Mouse (Mus musculus) embryonic facial prominence, embryonic 15.5 days (tissue): ENCODE data around the gene Eif2a. TPM values are rescaled to one million over a fixed set of nuclear protein-coding genes. Genes with fewer than 3 reads are reported as not detected.

Source experiments
- ATAC-seq: fragments of 200-750 bp; cut with Nextera tagmentation; 2 replicates; pipeline ENCODE4 v1.8.0; 2017; ENCODE audit warnings: low read depth, moderate TSS enrichment; ENCODE audit not compliant: insufficient number of reproducible peaks, low FRiP score, low TSS enrichment
- H3K27ac ChIP-seq: fragments of 300-500 bp; sonication (generic); replicated peaks from 2 replicates; pipeline ENCODE4 v1.5.1; 2015; ENCODE audit warnings: mild to moderate bottlenecking, inconsistent platforms
- H3K27me3 ChIP-seq: fragments of 300-500 bp; sonication (generic); 2 replicates; pipeline ENCODE4 v1.6.1; 2015; ENCODE audit warnings: inconsistent platforms
- H3K36me3 ChIP-seq: fragments of 300-500 bp; sonication (generic); 2 replicates; pipeline ENCODE4 v1.6.1; 2015; ENCODE audit warnings: mild to moderate bottlenecking, inconsistent platforms
- H3K4me1 ChIP-seq: fragments of 300-500 bp; sonication (generic); 2 replicates; pipeline ENCODE4 v1.6.1; 2015; ENCODE audit warnings: inconsistent platforms
- H3K4me2 ChIP-seq: fragments of 300-500 bp; sonication (generic); replicated peaks from 2 replicates; pipeline ENCODE4 v1.6.1; 2015; ENCODE audit warnings: mild to moderate bottlenecking, inconsistent platforms
- H3K4me3 ChIP-seq: fragments of 300-500 bp; sonication (generic); replicated peaks from 2 replicates; pipeline ENCODE4 v1.5.1; 2015; ENCODE audit warnings: mild to moderate bottlenecking, inconsistent platforms
- H3K9ac ChIP-seq: fragments of 300-500 bp; sonication (generic); 2 replicates; pipeline ENCODE4 v1.6.1; 2015; ENCODE audit warnings: inconsistent platforms
- H3K9me3 ChIP-seq: fragments of 300-500 bp; sonication (generic); replicated peaks from 2 replicates; pipeline ENCODE4 v1.6.1; 2016; ENCODE audit warnings: inconsistent platforms
- WGBS: fragments of 180-500 bp; shearing (Covaris S2); methylation state at CpG from one replicate; pipeline ENCODE4 v1.1.7; 2015; 5-methylcytosine and 5-hydroxymethylcytosine counted together
- polyA plus RNA-seq: library from polyadenylated mRNA; unstranded; fragments of >200 nt; fragmentation: Nextera tagmentation; extraction: Ambion mirVana; gene quantifications from 2 replicates; pipeline ENCODE4 v1.2.1, GENCODE M21; 2015

Eif2a gene
- polyA plus RNA-seq, 1 experiment from 2014 or later: 47.9 TPM

- ATAC-seq: no peak
Measured at GRCm38 (mm10) chr3:58521361-58521760, 4.3 kb upstream of the Eif2a start.

GRCm38 (mm10) chr3:58523386-58523785 is 2.2 kb upstream of the Eif2a start:
- no peak overlapping the region for H3K4me2 ChIP-seq
- no peak for ATAC-seq

More at GRCm38 (mm10) chr3:58521361-58521760, 4.3 kb upstream of the Eif2a start:
- H3K9me3 ChIP-seq: no peaks in the 10 kb centered on the region
- H3K4me1 ChIP-seq: peaks cover 3% of the 10 kb centered on the region; the same call in 1 of the 2 replicates
- H3K36me3 ChIP-seq: peaks cover 17% of the 10 kb centered on the region; the same call in 1 of the 2 replicates
- no peak overlapping the region for H3K9ac ChIP-seq
- no peak overlapping the region for H3K27ac ChIP-seq
- no peaks in the 10 kb centered on the region for H3K27me3 ChIP-seq
- no peak overlapping the region for H3K4me3 ChIP-seq
- H3K4me2 ChIP-seq: no peak overlapping the region
- WGBS: 78% methylated on average over 2 of the region's 2 CpGs

GRCm38 (mm10) chr3:58524246-58524645 is 1.4 kb upstream of the Eif2a start:
- Histone ChIP-seq H3K4me2 (peak overlapping the region; percentile 58), H3K9me3 (no peaks in the 10 kb centered on the region), H3K4me3 (peak overlapping the region; percentile 98), H3K9ac (peak overlapping the region; percentile 99; the same call in 1 of the 2 replicates), H3K27me3 (no peaks in the 10 kb centered on the region), H3K36me3 (peaks cover 17% of the 10 kb centered on the region; the same call in 1 of the 2 replicates), H3K27ac (no peak overlapping the region), H3K4me1 (peaks cover 7% of the 10 kb centered on the region; the same call in 1 of the 2 replicates)
- ATAC-seq: no peak
- 36% methylated on average over 4 of the region's 4 CpGs for WGBS

More at GRCm38 (mm10) chr3:58523386-58523785, 2.2 kb upstream of the Eif2a start:
- peaks cover 17% of the 10 kb centered on the region; the same call in 1 of the 2 replicates for H3K36me3 ChIP-seq
- H3K27ac ChIP-seq: no peak overlapping the region
- H3K4me1 ChIP-seq: peaks cover 7% of the 10 kb centered on the region; the same call in 1 of the 2 replicates
- H3K9me3 ChIP-seq: no peaks in the 10 kb centered on the region
- H3K27me3 ChIP-seq: no peaks in the 10 kb centered on the region
- 92% methylated on average over 3 of the region's 3 CpGs for WGBS
- no peak overlapping the region for H3K9ac ChIP-seq
- H3K4me3 ChIP-seq: no peak overlapping the region

GRCm38 (mm10) chr3:58525166-58525565 is 455 bp upstream of the Eif2a start:
- no peaks in the 10 kb centered on the region for H3K27me3 ChIP-seq
- H3K4me1 ChIP-seq: peaks cover 7% of the 10 kb centered on the region; the same call in 1 of the 2 replicates
- peak overlapping the region; percentile 98 for H3K4me3 ChIP-seq
- H3K36me3 ChIP-seq: peaks cover 17% of the 10 kb centered on the region; the same call in 1 of the 2 replicates
- H3K9me3 ChIP-seq: no peaks in the 10 kb centered on the region
- peak overlapping the region; percentile 96 for H3K27ac ChIP-seq
- WGBS: under 1% methylated on average over 40 of the region's 40 CpGs
- H3K9ac ChIP-seq: peak overlapping the region; percentile 99
- peak; percentile 15; the same call in 1 of the 2 replicates for ATAC-seq
- peak overlapping the region; percentile 58 for H3K4me2 ChIP-seq

GRCm38 (mm10) chr3:58526408-58526737 is 752 bp downstream of the Eif2a start:
- no peak for ATAC-seq
- Histone ChIP-seq H3K4me1 (peaks cover 7% of the 10 kb centered on the region; the same call in 1 of the 2 replicates), H3K27ac (peak overlapping the region; percentile 96), H3K36me3 (peaks cover 12% of the 10 kb centered on the region; the same call in 1 of the 2 replicates), H3K27me3 (no peaks in the 10 kb centered on the region), H3K4me2 (peak overlapping the region; percentile 58), H3K4me3 (peak overlapping the region; percentile 98), H3K9ac (peak overlapping the region; percentile 35; the same call in 1 of the 2 replicates), H3K9me3 (no peaks in the 10 kb centered on the region)
- WGBS: 6% methylated on average over 4 of the region's 4 CpGs

GRCm38 (mm10) chr3:58536573-58536972 is 11.0 kb downstream of the Eif2a start:
- no peak overlapping the region for H3K4me2 ChIP-seq
- no peaks in the 10 kb centered on the region for H3K27me3 ChIP-seq
- peaks cover 37% of the 10 kb centered on the region for H3K36me3 ChIP-seq
- ATAC-seq: no peak
- H3K9ac ChIP-seq: no peak overlapping the region
- H3K27ac ChIP-seq: no peak overlapping the region
- 90% methylated on average over 3 of the region's 3 CpGs for WGBS
- H3K4me1 ChIP-seq: no peaks in the 10 kb centered on the region
- no peaks in the 10 kb centered on the region for H3K9me3 ChIP-seq
- H3K4me3 ChIP-seq: no peak overlapping the region

- H3K4me3 ChIP-seq: no peak overlapping the region
- ATAC-seq: no peak
- WGBS: 93% methylated on average over 1 of the region's 1 CpGs
- no peak overlapping the region for H3K9ac ChIP-seq
- no peaks in the 10 kb centered on the region for H3K4me1 ChIP-seq
- no peaks in the 10 kb centered on the region for H3K27me3 ChIP-seq
- H3K9me3 ChIP-seq: no peaks in the 10 kb centered on the region
- no peak overlapping the region for H3K27ac ChIP-seq
- H3K4me2 ChIP-seq: no peak overlapping the region
- peaks cover 72% of the 10 kb centered on the region for H3K36me3 ChIP-seq
Measured at GRCm38 (mm10) chr3:58552001-58552811, 26.6 kb downstream of the Eif2a start.

- H3K4me1 ChIP-seq: no peaks in the 10 kb centered on the region
- ATAC-seq: no peak
- no peak overlapping the region for H3K9ac ChIP-seq
- no peaks in the 10 kb centered on the region for H3K9me3 ChIP-seq
- no peaks in the 10 kb centered on the region for H3K27me3 ChIP-seq
- peaks cover 44% of the 10 kb centered on the region for H3K36me3 ChIP-seq
- H3K27ac ChIP-seq: no peak overlapping the region
- 84% methylated on average over 7 of the region's 7 CpGs for WGBS
- no peak overlapping the region for H3K4me3 ChIP-seq
- no peak overlapping the region for H3K4me2 ChIP-seq
Measured at GRCm38 (mm10) chr3:58556649-58557048, 31.0 kb downstream of the Eif2a start.

- Histone ChIP-seq H3K27ac (no peak overlapping the region), H3K4me3 (no peak overlapping the region), H3K4me2 (no peak overlapping the region), H3K27me3 (no peaks in the 10 kb centered on the region), H3K9ac (no peak overlapping the region), H3K9me3 (no peaks in the 10 kb centered on the region), H3K36me3 (peaks cover 21% of the 10 kb centered on the region), H3K4me1 (no peaks in the 10 kb centered on the region)
- WGBS: 37% methylated on average over 2 of the region's 2 CpGs
- no peak for ATAC-seq
Measured at GRCm38 (mm10) chr3:58559887-58560286, 34.3 kb downstream of the Eif2a start.

- ATAC-seq: no peak
- no peak overlapping the region for H3K9ac ChIP-seq
- H3K4me3 ChIP-seq: no peak overlapping the region
- H3K27ac ChIP-seq: no peak overlapping the region
- H3K9me3 ChIP-seq: no peaks in the 10 kb centered on the region
- H3K36me3 ChIP-seq: peaks cover 7% of the 10 kb centered on the region
- no peaks in the 10 kb centered on the region for H3K4me1 ChIP-seq
- no peaks in the 10 kb centered on the region for H3K27me3 ChIP-seq
- WGBS: 19% methylated on average over 2 of the region's 2 CpGs
- H3K4me2 ChIP-seq: no peak overlapping the region
Measured at GRCm38 (mm10) chr3:58561437-58561836, 35.8 kb downstream of the Eif2a start.

- WGBS: 86% methylated on average over 3 of the region's 3 CpGs
- no peak for ATAC-seq
Measured at GRCm38 (mm10) chr3:58570821-58571220, 45.2 kb downstream of the Eif2a start.

More at GRCm38 (mm10) chr3:58570821-58571220, 45.2 kb downstream of the Eif2a start:
- Histone ChIP-seq H3K4me3 (no peak overlapping the region), H3K27me3 (no peaks in the 10 kb centered on the region), H3K9ac (no peak overlapping the region), H3K27ac (no peak overlapping the region), H3K4me1 (no peaks in the 10 kb centered on the region), H3K4me2 (no peak overlapping the region), H3K9me3 (no peaks in the 10 kb centered on the region), H3K36me3 (no peaks in the 10 kb centered on the region)
